Mouse (Mus musculus) ES-E14 (cell line): ENCODE data around the gene Gm26938. TPM values are rescaled to one million over a fixed set of nuclear protein-coding genes. Genes with fewer than 3 reads are reported as not detected.

ENCODE experiments used
- DNase-seq: peaks from one replicate; pipeline ENCODE4 v3.0.0-alpha.2; 2013; ENCODE audit warnings: low read depth, low spot score
- H3K27ac ChIP-seq: 2 replicates; pipeline ENCODE4 v1.5.1; 2012; ENCODE audit warnings: low read depth, mild to moderate bottlenecking, low read length, moderate library complexity, mixed read lengths; ENCODE audit not compliant: poor library complexity, insufficient read depth, severe bottlenecking
- H3K36me3 ChIP-seq: 2 replicates; pipeline ENCODE4 v1.6.1; 2012; ENCODE audit warnings: mild to moderate bottlenecking, low read length, moderate library complexity, mixed read lengths; ENCODE audit not compliant: control insufficient read depth, poor library complexity, insufficient read depth, severe bottlenecking
- H3K4me1 ChIP-seq, 2 experiments: fragments of 150-350 bp in 1 of 2; sonication (generic) in 1 of 2; 2 replicates each; pipeline ENCODE4 v1.6.1; 2012; ENCODE audit warnings: low read length in 2 of 2, mild to moderate bottlenecking in 1 of 2, mixed read lengths in 1 of 2; ENCODE audit not compliant: control insufficient read depth in 2 of 2, insufficient read depth in 2 of 2, poor library complexity in 1 of 2
- H3K4me3 ChIP-seq, 2 experiments: fragments of 150-350 bp in 1 of 2; sonication (generic) in 1 of 2; 2 replicates each; pipeline ENCODE4 v1.5.1; 2012; ENCODE audit warnings: low read length in 2 of 2, low read depth in 1 of 2, mild to moderate bottlenecking in 1 of 2, mixed read lengths in 1 of 2; ENCODE audit not compliant: insufficient read depth in 1 of 2, poor library complexity in 1 of 2, severe bottlenecking in 1 of 2
- H3K9ac ChIP-seq: 2 replicates; pipeline ENCODE4 v1.6.1; 2012; ENCODE audit warnings: low read depth, mild to moderate bottlenecking, low read length, mixed read lengths; ENCODE audit not compliant: poor library complexity, insufficient read depth, severe bottlenecking
- H3K9me3 ChIP-seq: fragments of 150-350 bp; sonication (generic); 2 replicates; pipeline ENCODE4 v1.6.1; 2012; ENCODE audit warnings: low read depth, mild to moderate bottlenecking, low read length; ENCODE audit not compliant: control insufficient read depth, insufficient read depth
- CHD2 ChIP-seq: IDR thresholded peaks from 2 replicates; pipeline ENCODE4 v1.6.1; 2014; ENCODE audit warnings: mild to moderate bottlenecking, low read depth, low read length, inconsistent platforms
- HCFC1 ChIP-seq: IDR thresholded peaks from 2 replicates; pipeline ENCODE4 v1.6.1; 2012; ENCODE audit warnings: low read length, inconsistent platforms, borderline replicate concordance; ENCODE audit not compliant: insufficient read depth
- MAFK ChIP-seq: IDR thresholded peaks from 2 replicates; pipeline ENCODE4 v1.6.1; 2014; ENCODE audit warnings: mild to moderate bottlenecking, low read depth, low read length, inconsistent platforms; ENCODE audit not compliant: insufficient read depth
- ZC3H11A ChIP-seq: IDR thresholded peaks from 2 replicates; pipeline ENCODE4 v1.6.1; 2012; ENCODE audit warnings: low read depth, mild to moderate bottlenecking, inconsistent platforms, low read length, borderline replicate concordance
- ZNF384 ChIP-seq: IDR thresholded peaks from 2 replicates; pipeline ENCODE4 v1.6.1; 2012; ENCODE audit warnings: low read depth, low read length, inconsistent platforms
- in situ Hi-C, 2 experiments: fragments of 600-800 bp; cut with MboI; formaldehyde crosslinking; loops; one replicate each; pipeline ENCODE4 v1.15.1; 2025; ENCODE audit warnings: low sequenced_read_pairs in 2 of 2, inconsistent platforms in 1 of 2; ENCODE audit not compliant: unreplicated experiment in 2 of 2
- total RNA-seq: library from RNA; depleted of rRNA; stranded (reverse); fragments of 300-350 nt; gene quantifications from 2 replicates; pipeline ENCODE4 v1.2.3, GENCODE M21; 2012

Gm26938 gene
- total RNA-seq, 1 experiment = not detected

DNA sequence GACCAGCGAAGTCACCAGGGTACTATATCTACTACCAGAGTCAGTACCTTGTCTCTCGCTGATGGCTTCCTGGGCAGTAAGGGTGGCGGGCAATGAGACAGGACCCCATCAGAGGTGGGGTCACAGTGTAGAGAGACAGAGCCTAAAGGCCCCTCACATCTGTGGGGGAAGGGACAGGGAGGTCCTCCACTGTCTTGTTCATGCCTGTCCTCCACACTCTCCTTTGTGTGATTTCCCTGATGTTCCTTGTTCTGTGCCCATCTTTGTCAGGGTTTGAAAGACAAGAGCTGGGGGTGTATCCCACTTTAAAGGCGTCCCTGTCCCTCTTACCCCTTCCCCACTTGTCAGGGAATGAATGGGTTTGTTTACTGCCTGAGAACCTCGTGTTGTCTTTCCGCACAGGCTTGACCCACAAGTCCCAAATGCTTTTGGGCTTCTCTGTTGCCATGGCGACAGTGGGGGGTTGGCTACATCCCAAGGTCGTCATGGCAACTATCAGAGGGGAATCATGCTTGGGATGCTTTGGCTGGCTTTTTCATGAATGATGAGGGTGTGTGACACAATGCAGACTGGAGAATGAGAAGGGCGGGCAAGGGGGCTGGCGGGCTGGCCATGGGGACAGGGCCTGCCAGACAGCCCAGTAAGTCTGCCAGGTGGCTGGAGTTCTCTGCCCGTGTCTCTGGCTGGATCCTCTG, 28.6 kb downstream of the Gm26938 start:
- Histone ChIP-seq H3K27ac (no peak overlapping the region), H3K36me3 (peaks cover 21% of the 10 kb centered on the region), H3K4me1 (peaks cover 0 to 18% of the 10 kb centered on the region in 2 experiments; a peak in 1 of 4 replicates), H3K9ac (no peak overlapping the region), H3K4me3 (no peak overlapping the region), H3K9me3 (no peaks in the 10 kb centered on the region)
- in situ Hi-C loops = no loop called here
- TF ChIP-seq ZC3H11A (no peak), ZNF384 (no peak), HCFC1 (no peak), MAFK (no peak)
- DNase-seq = no peak

DNA sequence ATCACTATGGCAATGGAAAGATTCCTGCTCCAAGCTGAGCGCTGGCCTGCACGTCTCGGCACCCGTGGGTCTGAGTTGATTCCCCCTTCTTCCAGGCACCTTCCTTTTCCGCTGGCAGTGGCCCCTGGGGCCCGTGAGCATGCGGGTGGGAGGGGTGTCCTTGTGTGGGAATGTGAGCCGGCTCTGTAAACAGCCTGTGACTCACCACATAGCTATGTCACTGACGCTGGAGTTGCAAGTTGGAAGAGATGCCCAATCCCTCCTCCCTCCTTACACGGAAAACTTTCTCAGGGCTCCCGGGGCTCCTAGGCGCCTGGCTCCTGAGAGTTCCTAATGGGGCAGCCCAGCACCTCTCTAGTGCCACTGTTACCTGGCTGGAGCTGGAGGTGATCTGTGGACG, 29.3 kb downstream of the Gm26938 start:
- peaks cover 19% of the 10 kb centered on the region for H3K36me3 ChIP-seq
- TF ChIP-seq ZNF384 = no peak
- no peak for TF ChIP-seq ZC3H11A
- no peak for TF ChIP-seq MAFK
- no peak for TF ChIP-seq CHD2
- no peak for TF ChIP-seq HCFC1
- no peak overlapping the region for H3K27ac ChIP-seq
- DNase-seq = no peak
- no peaks in the 10 kb centered on the region for H3K9me3 ChIP-seq
- in situ Hi-C loops = no loop called here
- H3K4me1 ChIP-seq = peaks cover 3 to 23% of the 10 kb centered on the region in 2 experiments; a peak in 1 of 4 replicates
- no peak overlapping the region for H3K9ac ChIP-seq
- H3K4me3 ChIP-seq = no peak overlapping the region

DNA sequence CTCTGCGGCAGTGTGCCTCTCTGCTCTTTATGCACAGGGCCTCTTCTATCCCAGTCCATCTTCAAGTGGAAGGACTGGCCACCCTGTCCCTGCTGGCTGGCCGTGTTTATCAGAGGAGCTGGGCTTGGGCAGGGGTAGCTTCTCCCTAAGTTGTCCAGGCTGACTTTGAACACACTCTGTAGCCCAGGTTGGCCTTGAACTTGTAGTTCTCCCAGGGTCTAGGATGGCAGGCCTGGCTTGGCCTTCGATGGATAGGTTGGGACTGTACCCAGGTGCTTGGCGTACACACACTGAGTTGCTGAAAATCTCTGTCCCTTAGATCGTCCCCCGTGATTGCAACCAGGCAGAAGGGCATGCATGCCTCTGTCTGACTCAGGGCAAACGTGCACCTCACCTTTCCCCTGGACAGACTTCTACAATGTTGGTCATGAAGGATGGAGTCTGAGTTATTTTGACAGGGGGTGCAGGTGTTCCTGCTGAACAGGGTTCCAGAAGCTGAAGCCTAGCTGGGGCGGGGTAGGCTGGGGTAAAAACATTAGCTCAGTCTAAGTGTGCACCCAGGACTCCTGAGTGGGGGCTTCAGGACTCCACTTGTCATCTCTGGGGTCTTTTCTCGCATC, 30.1 kb downstream of the Gm26938 start:
- H3K27ac ChIP-seq = no peak overlapping the region
- H3K4me3 ChIP-seq = no peak overlapping the region
- TF ChIP-seq MAFK = no peak
- TF ChIP-seq HCFC1 = no peak
- TF ChIP-seq CHD2 = no peak
- no peak for TF ChIP-seq ZC3H11A
- no peak for TF ChIP-seq ZNF384
- no peak overlapping the region for H3K9ac ChIP-seq
- no peak for DNase-seq
- H3K36me3 ChIP-seq = peaks cover 17% of the 10 kb centered on the region
- in situ Hi-C loops = no loop called here
- peaks cover 3 to 23% of the 10 kb centered on the region in 2 experiments; a peak in 1 of 4 replicates for H3K4me1 ChIP-seq
- no peaks in the 10 kb centered on the region for H3K9me3 ChIP-seq

DNA sequence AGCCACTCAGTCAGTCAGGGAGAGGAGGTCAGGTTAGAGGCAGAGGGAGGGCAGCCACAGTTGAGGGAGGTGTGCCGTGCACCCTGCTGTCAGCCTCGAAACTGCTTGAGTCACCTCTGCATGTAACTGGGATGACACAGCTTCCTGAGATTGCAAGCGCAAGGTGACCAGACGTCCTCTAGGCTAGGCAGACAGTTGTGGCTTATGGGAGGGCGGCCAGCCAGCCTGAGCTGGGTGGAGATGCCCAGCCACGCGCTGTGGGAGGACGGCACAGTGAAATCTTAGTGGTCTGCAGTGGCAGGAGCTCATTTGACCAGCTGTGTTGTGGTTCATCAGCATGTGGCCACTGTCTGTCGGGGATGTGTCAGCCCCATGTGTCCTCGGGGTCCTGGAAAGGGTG, 31.3 kb downstream of the Gm26938 start:
- peaks cover 3 to 23% of the 10 kb centered on the region in 2 experiments; a peak in 1 of 4 replicates for H3K4me1 ChIP-seq

More for the DNA sequence above, 31.3 kb downstream of the Gm26938 start:
- Histone ChIP-seq H3K9ac (no peak overlapping the region), H3K9me3 (no peaks in the 10 kb centered on the region), H3K27ac (no peak overlapping the region), H3K36me3 (peaks cover 7% of the 10 kb centered on the region; the same call in 1 of the 2 replicates), H3K4me3 (no peak overlapping the region)
- no peak for DNase-seq
- TF ChIP-seq HCFC1 = no peak
- no peak for TF ChIP-seq ZNF384
- no peak for TF ChIP-seq MAFK
- no peak for TF ChIP-seq CHD2
- TF ChIP-seq ZC3H11A = no peak
- in situ Hi-C loops = no loop called here
